Mouse (Mus musculus) MEL (cell line): ENCODE results near the gene Gm43552. TPM values are rescaled to one million over a fixed set of nuclear protein-coding genes. Genes with fewer than 3 reads are reported as not detected.

Experiments
- DNase-seq: peaks from one replicate; pipeline ENCODE4 v3.0.0; 2011; ENCODE audit warnings: low read depth, low spot score
- H3K27ac ChIP-seq: 2 replicates; pipeline ENCODE4 v1.5.1; 2012; ENCODE audit warnings: low read depth, mild to moderate bottlenecking, control low read depth, low read length, moderate library complexity; ENCODE audit not compliant: control insufficient read depth
- H3K27me3 ChIP-seq, 2 experiments: fragments of 150-350 bp in 1 of 2; sonication (generic) in 1 of 2; 2 replicates each; pipeline ENCODE4 v1.6.1; 2012; ENCODE audit warnings: low read length in 2 of 2, mild to moderate bottlenecking in 2 of 2, improper control_type of control experiment in 1 of 2, moderate library complexity in 1 of 2; ENCODE audit not compliant: insufficient read depth in 2 of 2, control insufficient read depth in 1 of 2
- H3K36me3 ChIP-seq, 2 experiments: 2 replicates each; pipeline ENCODE4 v1.6.1; 2012 to 2014; ENCODE audit warnings: low read length in 2 of 2, improper control_type of control experiment in 1 of 2, inconsistent platforms in 1 of 2, mild to moderate bottlenecking in 1 of 2; ENCODE audit not compliant: insufficient read depth in 2 of 2, control insufficient read depth in 1 of 2
- H3K4me1 ChIP-seq, 2 experiments: fragments of 150-350 bp in 1 of 2; sonication (generic) in 1 of 2; 2 replicates each; pipeline ENCODE4 v1.6.1; 2012; ENCODE audit warnings: low read length in 2 of 2, improper control_type of control experiment in 1 of 2, mild to moderate bottlenecking in 1 of 2; ENCODE audit not compliant: insufficient read depth in 2 of 2, control insufficient read depth in 1 of 2
- H3K4me3 ChIP-seq, 2 experiments: fragments of 150-350 bp in 1 of 2; sonication (generic) in 1 of 2; 2 replicates each; pipeline ENCODE4 v1.5.1; 2012; ENCODE audit warnings: low read depth in 2 of 2, low read length in 2 of 2, mild to moderate bottlenecking in 2 of 2, moderate library complexity in 2 of 2, control low read depth in 1 of 2, improper control_type of control experiment in 1 of 2; ENCODE audit not compliant: control insufficient read depth in 1 of 2, insufficient read depth in 1 of 2
- H3K79me2 ChIP-seq: 2 replicates; pipeline ENCODE4 v1.6.1; 2012; ENCODE audit warnings: mild to moderate bottlenecking, low read length, moderate library complexity; ENCODE audit not compliant: control insufficient read depth, poor library complexity, insufficient read depth
- H3K9ac ChIP-seq: 2 replicates; pipeline ENCODE4 v1.6.1; 2012; ENCODE audit warnings: low read depth, mild to moderate bottlenecking, control low read depth, low read length, moderate library complexity; ENCODE audit not compliant: control insufficient read depth, poor library complexity, severe bottlenecking
- H3K9me3 ChIP-seq: fragments of 150-350 bp; sonication (generic); replicated peaks from 2 replicates; pipeline ENCODE4 v1.6.1; 2012; ENCODE audit warnings: mild to moderate bottlenecking, low read length, improper control_type of control experiment, moderate library complexity; ENCODE audit not compliant: insufficient read depth
- BHLHE40 ChIP-seq: IDR thresholded peaks from 2 replicates; pipeline ENCODE4 v1.6.1; 2012; ENCODE audit warnings: low read depth, mild to moderate bottlenecking, inconsistent platforms, low read length, improper control_type of control experiment, borderline replicate concordance
- CHD1 ChIP-seq: IDR thresholded peaks from 2 replicates; pipeline ENCODE4 v1.6.1; 2012; ENCODE audit warnings: low read depth, mild to moderate bottlenecking, inconsistent platforms, low read length, improper control_type of control experiment
- CHD2 ChIP-seq: IDR thresholded peaks from 2 replicates; pipeline ENCODE4 v1.6.1; 2011; ENCODE audit warnings: low read length, improper control_type of control experiment
- CTCF ChIP-seq, 3 experiments: IDR thresholded peaks in 2 of 3; conservative IDR thresholded peaks in 1 of 3; 2 replicates each; pipeline ENCODE4 v1.5.1; 2011 to 2012; ENCODE audit warnings: low read length in 3 of 3, low read depth in 2 of 3, mild to moderate bottlenecking in 2 of 3, improper control_type of control experiment in 1 of 3, inconsistent platforms in 1 of 3, mixed read lengths in 1 of 3, moderate library complexity in 1 of 3; ENCODE audit not compliant: control insufficient read depth in 1 of 3, insufficient read depth in 1 of 3, poor library complexity in 1 of 3, severe bottlenecking in 1 of 3
- E2F4 ChIP-seq: IDR thresholded peaks from 2 replicates; pipeline ENCODE4 v1.6.1; 2011; ENCODE audit warnings: low read depth, low read length, improper control_type of control experiment, borderline replicate concordance
- ELF1 ChIP-seq: IDR thresholded peaks from 2 replicates; pipeline ENCODE4 v1.6.1; 2014; ENCODE audit warnings: low read depth, mild to moderate bottlenecking, inconsistent platforms, low read length, improper control_type of control experiment, moderate library complexity
- EP300 ChIP-seq, 2 experiments: IDR thresholded peaks; 2 replicates each; pipeline ENCODE4 v1.6.1; 2011; ENCODE audit warnings: improper control_type of control experiment in 2 of 2, low read length in 2 of 2, low read depth in 1 of 2, mild to moderate bottlenecking in 1 of 2
- ETS1 ChIP-seq: IDR thresholded peaks from 2 replicates; pipeline ENCODE4 v1.6.1; 2012; ENCODE audit warnings: low read depth, mild to moderate bottlenecking, inconsistent platforms, low read length, improper control_type of control experiment, moderate library complexity
- GABPA ChIP-seq: IDR thresholded peaks from 2 replicates; pipeline ENCODE4 v1.6.1; 2012; ENCODE audit warnings: low read depth, mild to moderate bottlenecking, inconsistent platforms, low read length, improper control_type of control experiment, moderate library complexity
- GATA1 ChIP-seq: IDR thresholded peaks from 2 replicates; pipeline ENCODE4 v1.6.1; 2011; ENCODE audit warnings: low read depth, low read length, improper control_type of control experiment
- JUND ChIP-seq: IDR thresholded peaks from 2 replicates; pipeline ENCODE4 v1.6.1; 2011; ENCODE audit warnings: low read depth, mild to moderate bottlenecking, improper control_type of control experiment, low read length
- MAFK ChIP-seq: IDR thresholded peaks from 2 replicates; pipeline ENCODE4 v1.6.1; 2011; ENCODE audit warnings: low read depth, mild to moderate bottlenecking, low read length, improper control_type of control experiment, borderline replicate concordance
- MAX ChIP-seq: IDR thresholded peaks from 2 replicates; pipeline ENCODE4 v1.6.1; 2011; ENCODE audit warnings: low read length, improper control_type of control experiment
- MXI1 ChIP-seq: IDR thresholded peaks from 2 replicates; pipeline ENCODE4 v1.6.1; 2011; ENCODE audit warnings: mild to moderate bottlenecking, low read depth, low read length, improper control_type of control experiment
- MYC ChIP-seq: IDR thresholded peaks from 2 replicates; pipeline ENCODE4 v1.6.1; 2011; ENCODE audit warnings: low read depth, mild to moderate bottlenecking, low read length, improper control_type of control experiment, moderate library complexity
- NELFE ChIP-seq: IDR thresholded peaks from 2 replicates; pipeline ENCODE4 v1.6.1; 2011; ENCODE audit warnings: low read depth, low read length, improper control_type of control experiment
- POLR2A ChIP-seq, 2 experiments: IDR thresholded peaks; 2 replicates each; pipeline ENCODE4 v1.6.1; 2011 to 2012; ENCODE audit warnings: low read length in 2 of 2, mild to moderate bottlenecking in 2 of 2, control low read depth in 1 of 2, improper control_type of control experiment in 1 of 2, low read depth in 1 of 2, moderate library complexity in 1 of 2; ENCODE audit not compliant: control insufficient read depth in 1 of 2, insufficient read depth in 1 of 2, poor library complexity in 1 of 2
- SIN3A ChIP-seq: IDR thresholded peaks from 2 replicates; pipeline ENCODE4 v1.6.1; 2012; ENCODE audit warnings: low read length, improper control_type of control experiment, inconsistent platforms
- SMC3 ChIP-seq: IDR thresholded peaks from 2 replicates; pipeline ENCODE4 v1.6.1; 2011; ENCODE audit warnings: low read depth, low read length, improper control_type of control experiment
- TAL1 ChIP-seq: IDR thresholded peaks from 2 replicates; pipeline ENCODE4 v1.6.1; 2012; ENCODE audit warnings: mild to moderate bottlenecking, inconsistent platforms, low read length, moderate library complexity, mixed read lengths
- TBP ChIP-seq: IDR thresholded peaks from 2 replicates; pipeline ENCODE4 v1.8.0; 2011; ENCODE audit warnings: low read depth, low read length, improper control_type of control experiment
- TCF12 ChIP-seq: IDR thresholded peaks from 2 replicates; pipeline ENCODE4 v1.6.1; 2014; ENCODE audit warnings: low read depth, mild to moderate bottlenecking, inconsistent platforms, low read length, improper control_type of control experiment, moderate library complexity
- UBTF ChIP-seq: IDR thresholded peaks from 2 replicates; pipeline ENCODE4 v1.6.1; 2012; ENCODE audit warnings: low read depth, mild to moderate bottlenecking, inconsistent platforms, low read length, improper control_type of control experiment, moderate library complexity, borderline replicate concordance; ENCODE audit not compliant: insufficient read depth
- USF1 ChIP-seq: IDR thresholded peaks from 2 replicates; pipeline ENCODE4 v1.6.1; 2014; ENCODE audit warnings: low read depth, mild to moderate bottlenecking, inconsistent platforms, low read length, improper control_type of control experiment, moderate library complexity
- USF2 ChIP-seq, 2 experiments: IDR thresholded peaks; 2 replicates each; pipeline ENCODE4 v1.6.1; 2011 to 2012; ENCODE audit warnings: improper control_type of control experiment in 2 of 2, low read length in 2 of 2, borderline replicate concordance in 1 of 2, inconsistent platforms in 1 of 2, low read depth in 1 of 2, mild to moderate bottlenecking in 1 of 2; ENCODE audit not compliant: insufficient read depth in 1 of 2
- ZC3H11A ChIP-seq: IDR thresholded peaks from 2 replicates; pipeline ENCODE4 v1.6.1; 2012; ENCODE audit warnings: low read depth, mild to moderate bottlenecking, inconsistent platforms, low read length, improper control_type of control experiment
- ZMIZ1 ChIP-seq: IDR thresholded peaks from 2 replicates; pipeline ENCODE4 v1.6.1; 2012; ENCODE audit warnings: low read depth, mild to moderate bottlenecking, inconsistent platforms, low read length, improper control_type of control experiment, moderate library complexity
- polyA plus RNA-seq, 2 experiments: library from polyadenylated mRNA; stranded (reverse) in 1 of 2; unstranded in 1 of 2; fragments of >175 nt in 1 of 2; fragments of >200 nt in 1 of 2; gene quantifications; 2 replicates each; pipeline versions ENCODE4 v1.2.1 to v1.2.4; 2012; ENCODE audit warnings: low replicate concordance in 2 of 2, low read depth in 1 of 2; ENCODE audit not compliant: insufficient read length in 2 of 2, insufficient read depth in 1 of 2, missing spikeins in 1 of 2
- total RNA-seq: library from RNA; depleted of rRNA; stranded (reverse); fragments of 300-350 nt; gene quantifications from 2 replicates; pipeline ENCODE4 v1.2.3, GENCODE M21; 2012

Gm43552 gene
- total and polyA plus RNA-seq, 3 experiments: 1.7 TPM; not detected in 2

DNA sequence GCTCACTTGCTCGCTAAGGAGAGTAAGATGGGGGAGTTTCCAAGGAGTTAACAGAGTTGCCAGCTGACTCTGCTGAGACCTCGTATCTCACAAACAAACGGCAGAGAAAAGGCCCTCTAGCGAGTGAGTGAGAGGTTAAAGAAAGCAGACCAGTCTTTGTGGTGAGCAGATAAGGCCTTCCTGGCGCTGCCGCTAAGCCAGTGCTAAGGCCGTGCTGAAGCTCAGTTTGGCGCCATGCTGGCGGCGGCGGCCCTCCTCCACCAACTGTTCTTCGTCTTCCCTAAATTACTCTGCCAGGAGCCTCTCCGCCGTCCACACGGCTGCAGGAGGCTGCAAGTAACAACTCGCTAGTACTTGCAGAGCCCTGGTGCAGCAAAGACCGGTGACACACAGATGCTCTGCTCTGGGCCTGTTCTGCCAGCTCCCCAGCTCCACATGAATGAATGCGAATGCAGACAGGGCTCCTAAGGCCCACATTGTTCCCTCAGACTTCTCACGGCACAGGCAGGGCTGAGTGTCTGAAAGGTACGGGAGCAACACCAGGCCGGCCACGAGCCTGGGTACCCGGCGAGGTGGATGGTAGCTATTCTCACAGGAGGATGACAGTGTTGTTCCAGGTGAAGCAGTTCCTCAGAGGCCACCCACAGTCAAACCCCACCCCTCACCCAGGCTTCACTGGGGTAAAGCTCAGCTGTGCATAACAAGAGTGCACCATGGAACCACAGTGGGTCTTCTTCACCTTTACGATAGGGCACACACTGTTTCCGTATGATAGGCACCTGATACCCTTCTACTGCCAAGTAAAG lies 76.8 kb downstream of the Gm43552 start:
- H3K79me2 ChIP-seq: no peaks in the 10 kb centered on the region
- peak overlapping the region; percentile 63 for H3K9ac ChIP-seq
- H3K4me3 ChIP-seq: peak overlapping the region in 1 of 2 experiments; percentile 26; a peak in 1 of 4 replicates
- peaks cover 0 to 10% of the 10 kb centered on the region in 2 experiments; a peak in 2 of 4 replicates for H3K4me1 ChIP-seq
- peaks cover 0 to 9% of the 10 kb centered on the region in 2 experiments; a peak in 2 of 4 replicates for H3K36me3 ChIP-seq
- peak; percentile 89 for DNase-seq
- no peaks in the 10 kb centered on the region for H3K9me3 ChIP-seq
- TF ChIP-seq ETS1: peak; percentile 66; the same call in 1 of the 2 replicates
- TF ChIP-seq JUND: no peak
- TF ChIP-seq GATA1: peak; percentile 72
- no peak for TF ChIP-seq MAX
- 0 out of 2 replicates have a peak, but pooled peaks have one; percentile 7 for TF ChIP-seq TAL1
- TF ChIP-seq USF2 (IDR thresholded peaks at IDR 0.05; ENCODE audit: borderline replicate concordance in 1 of 2, insufficient read depth in 1 of 2, low read depth in 1 of 2, low read length in 2 of 2): no peak
- TF ChIP-seq CTCF (IDR thresholded peaks at IDR 0.05 in 2 of 3, conservative IDR thresholded peaks at IDR 0.05 in 1 of 3; ENCODE audit: control insufficient read depth in 1 of 3, insufficient read depth in 1 of 3, low read depth in 2 of 3, low read length in 3 of 3, poor library complexity in 1 of 3, severe bottlenecking in 1 of 3): peak in 1 of 3 experiments; percentile 39; a peak in 2 of 6 replicates
- peak; percentile 50 for TF ChIP-seq SIN3A
- 0 out of 4 replicates have a peak, but pooled peaks have one; percentile 14 to 35 for TF ChIP-seq POLR2A (IDR thresholded peaks at IDR 0.05; ENCODE audit: control insufficient read depth in 1 of 2, insufficient read depth in 1 of 2, low read depth in 1 of 2, low read length in 2 of 2, poor library complexity in 1 of 2)
- no peak for TF ChIP-seq MAFK
- TF ChIP-seq E2F4: peak; percentile 57; the same call in 1 of the 2 replicates
- TF ChIP-seq SMC3: peak; percentile 25; the same call in 1 of the 2 replicates
- TF ChIP-seq TCF12: no peak
- TF ChIP-seq GABPA: no peak
- TF ChIP-seq USF1: no peak
- peak in 1 of 2 experiments; percentile 26; a peak in 1 of 4 replicates for TF ChIP-seq EP300 (IDR thresholded peaks at IDR 0.05; ENCODE audit: low read depth in 1 of 2, low read length in 2 of 2)
- TF ChIP-seq TBP: 0 out of 2 replicates have a peak, but pooled peaks have one; percentile 31
- peak overlapping the region; percentile 62 for H3K27ac ChIP-seq
- H3K27me3 ChIP-seq: no peaks in the 10 kb centered on the region

DNA sequence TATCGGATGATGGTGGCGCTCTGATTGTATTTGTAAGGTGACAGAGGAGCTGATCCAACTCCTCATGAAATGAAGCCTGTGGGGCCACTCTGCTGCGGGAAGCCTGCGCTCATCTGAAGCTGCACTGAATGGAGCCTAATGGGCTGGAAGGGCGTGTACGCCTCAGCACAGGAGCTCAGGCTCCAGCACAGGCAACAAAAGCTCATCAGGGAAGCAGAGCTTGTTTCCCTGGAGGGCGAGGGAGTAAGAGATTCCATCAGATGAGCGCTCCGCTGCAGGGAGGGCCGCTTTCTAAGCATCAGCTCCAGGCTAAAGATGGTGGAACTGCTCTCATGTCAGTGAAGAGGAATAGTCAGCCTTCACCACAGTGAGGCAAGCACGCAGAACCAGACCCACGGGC lies 84.6 kb downstream of the Gm43552 start:
- H3K4me3 ChIP-seq: no peak overlapping the region
- no peak overlapping the region for H3K27ac ChIP-seq
- H3K27me3 ChIP-seq: no peaks in the 10 kb centered on the region
- no peak for DNase-seq
- no peak for TF ChIP-seq BHLHE40
- no peak for TF ChIP-seq MYC
- no peak for TF ChIP-seq CHD1
- TF ChIP-seq TCF12: no peak
- no peak for TF ChIP-seq NELFE
- TF ChIP-seq USF2 (IDR thresholded peaks at IDR 0.05; ENCODE audit: borderline replicate concordance in 1 of 2, insufficient read depth in 1 of 2, low read depth in 1 of 2, low read length in 2 of 2): no peak
- no peak for TF ChIP-seq SMC3
- no peak for TF ChIP-seq ELF1
- no peak for TF ChIP-seq ZC3H11A
- no peak for TF ChIP-seq CHD2
- no peak for TF ChIP-seq UBTF
- TF ChIP-seq ZMIZ1: no peak
- TF ChIP-seq MXI1: no peak
- no peaks in the 10 kb centered on the region; a peak in 2 of 4 replicates for H3K36me3 ChIP-seq
- no peaks in the 10 kb centered on the region for H3K79me2 ChIP-seq
- no peaks in the 10 kb centered on the region for H3K9me3 ChIP-seq
- no peak overlapping the region for H3K9ac ChIP-seq
- no peaks in the 10 kb centered on the region for H3K4me1 ChIP-seq
